Mouse (Mus musculus): ENCODE data around the gene Fbxl2.

GRCm38 (mm10) chr9:113966838-113967237 is 79.2 kb downstream of the Fbxl2 start:
- TF ChIP-seq TBP (conservative IDR thresholded peaks at IDR 0.05; ENCODE audit: low read depth, low read length) (no peak), CTCF (conservative IDR thresholded peaks at IDR 0.05 in 1 of 2, IDR thresholded peaks at IDR 0.05 in 1 of 2; ENCODE audit: low read depth in 2 of 2, low read length in 2 of 2) (no peak)
